Mouse (Mus musculus) cerebellum, adult 18-20 months (tissue): ENCODE measurements around the gene Slc24a4.
A peak's percentile ranks its signal among the peaks of the same experiment; 100 is the strongest.

Experiments used
- DNase-seq, 2 experiments: peaks; one replicate each; pipeline ENCODE4 v3.0.0; 2021

Gene Slc24a4

DNA sequence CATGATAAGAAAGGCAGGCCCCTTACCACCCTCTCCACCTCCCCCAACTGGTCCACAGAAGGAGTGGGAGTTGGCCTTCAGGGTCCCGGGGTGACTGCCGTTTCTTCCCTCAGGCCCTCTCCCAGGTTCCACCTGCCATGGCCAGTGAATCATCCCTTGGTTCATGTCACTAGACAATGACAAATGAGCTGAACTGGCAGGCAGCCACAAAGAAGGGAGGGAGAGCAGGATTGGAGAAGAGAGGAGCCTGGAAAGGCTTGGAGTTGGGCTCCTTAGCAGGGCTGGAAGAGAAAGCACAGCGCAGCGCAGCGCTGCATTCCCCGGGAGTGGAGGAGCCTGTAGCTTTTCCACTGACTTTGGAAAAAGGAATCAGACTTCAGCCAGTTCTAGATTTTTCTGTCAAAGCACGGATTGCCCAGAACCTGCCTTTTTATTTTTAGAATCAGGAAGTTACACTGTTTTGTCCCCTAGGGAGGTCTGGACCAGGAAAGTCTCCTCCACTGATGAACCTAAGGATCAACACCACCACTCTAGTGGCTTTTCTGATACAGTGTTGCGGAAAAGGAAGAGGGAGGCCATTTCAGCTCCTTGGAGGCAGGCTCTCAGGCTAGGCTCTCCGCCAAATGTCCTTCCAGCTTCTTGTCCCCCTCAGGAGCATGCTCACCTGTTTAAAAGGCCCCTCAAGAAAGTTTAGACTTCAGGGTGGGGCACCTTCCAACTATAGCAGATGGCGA lies 158.3 kb downstream of the Slc24a4 start:
- peak; percentile 31 to 35 for DNase-seq

DNA sequence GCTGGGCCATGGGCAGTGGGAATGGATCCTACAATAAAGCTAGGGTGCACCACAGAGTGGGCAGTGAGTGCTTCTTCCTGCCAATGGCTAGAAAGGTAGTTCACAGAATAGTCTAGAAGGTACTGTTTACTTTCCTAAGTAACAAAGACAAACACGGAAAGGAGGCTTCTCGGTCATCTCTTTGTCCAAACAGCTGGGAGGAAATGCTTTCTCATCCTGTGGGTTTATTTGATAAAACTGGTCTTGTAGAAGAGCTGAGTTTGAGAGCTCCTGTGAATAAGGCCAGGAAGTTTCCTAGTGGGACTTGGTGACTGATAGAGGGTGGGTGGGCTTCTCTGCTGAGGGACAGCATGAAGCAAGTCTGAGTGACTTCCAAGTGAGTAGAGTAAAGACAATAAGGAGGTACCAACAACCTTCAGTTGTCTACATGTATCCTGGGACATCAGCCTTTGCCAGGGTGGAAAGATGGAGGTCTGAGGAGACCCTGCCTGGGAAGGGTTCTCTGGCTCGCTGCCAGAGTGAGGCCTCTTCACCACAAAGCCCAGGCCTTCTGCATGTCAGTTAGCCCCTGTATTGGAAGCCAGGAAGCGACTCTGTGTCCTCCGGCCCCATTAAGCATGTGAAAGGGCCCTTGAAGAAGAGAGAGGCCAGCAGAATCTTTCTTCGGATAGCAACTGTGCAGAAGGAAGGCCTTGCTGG lies 159.5 kb downstream of the Slc24a4 start:
- no peak for DNase-seq

- no peak for DNase-seq
These were observed 160.3 kb downstream of the Slc24a4 start for GRCm38 (mm10) chr12:102288846-102289245.

DNA sequence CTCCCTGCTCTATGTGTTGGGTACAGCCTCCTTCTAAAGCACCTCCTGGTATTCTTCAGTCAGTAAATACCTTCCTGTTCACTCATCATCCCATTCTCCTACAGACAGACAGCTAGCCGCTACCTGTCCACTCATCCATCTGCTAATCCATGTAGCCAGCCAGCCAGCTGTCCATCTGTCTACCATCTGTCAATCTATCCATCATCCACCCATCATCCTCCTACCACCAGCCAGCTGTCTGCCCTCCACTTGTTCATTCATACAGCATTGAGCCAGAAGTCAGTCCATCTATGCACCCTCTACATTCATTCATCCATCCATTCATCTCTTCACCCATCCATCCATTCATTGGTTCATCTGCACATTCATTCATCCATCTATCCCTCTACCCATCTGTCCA lies 161.0 kb downstream of the Slc24a4 start:
- DNase-seq = no peak

GRCm38 (mm10) chr12:102290662-102291061 lies 162.1 kb downstream of the Slc24a4 start:
- DNase-seq = no peak

GRCm38 (mm10) chr12:102291686-102292085 lies 163.2 kb downstream of the Slc24a4 start:
- no peak for DNase-seq

GRCm38 (mm10) chr12:102292501-102293215 lies 164.1 kb downstream of the Slc24a4 start:
- no peak for DNase-seq

DNA sequence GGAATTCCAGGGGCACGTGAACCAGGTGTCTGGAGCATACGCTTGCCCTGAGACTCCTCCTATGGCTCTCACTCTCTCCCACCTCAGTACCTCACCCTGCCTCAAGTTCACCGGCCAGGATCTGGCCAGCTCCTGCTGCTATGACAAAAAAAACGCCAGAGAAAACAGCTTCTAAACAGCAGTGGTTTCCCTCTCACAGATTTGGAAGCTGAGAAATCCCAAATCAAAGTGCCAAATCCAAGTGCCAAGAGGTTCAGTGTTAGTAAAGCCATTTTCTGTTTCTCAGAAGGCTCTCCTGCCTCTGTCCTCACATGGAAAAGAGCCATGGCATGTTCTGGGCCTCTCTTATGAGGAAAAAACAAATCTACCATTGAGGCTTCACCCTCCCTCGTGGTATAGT lies 166.1 kb downstream of the Slc24a4 start:
- DNase-seq = no peak

- no peak for DNase-seq
These were observed 166.7 kb downstream of the Slc24a4 start for GRCm38 (mm10) chr12:102295230-102295629.

DNA sequence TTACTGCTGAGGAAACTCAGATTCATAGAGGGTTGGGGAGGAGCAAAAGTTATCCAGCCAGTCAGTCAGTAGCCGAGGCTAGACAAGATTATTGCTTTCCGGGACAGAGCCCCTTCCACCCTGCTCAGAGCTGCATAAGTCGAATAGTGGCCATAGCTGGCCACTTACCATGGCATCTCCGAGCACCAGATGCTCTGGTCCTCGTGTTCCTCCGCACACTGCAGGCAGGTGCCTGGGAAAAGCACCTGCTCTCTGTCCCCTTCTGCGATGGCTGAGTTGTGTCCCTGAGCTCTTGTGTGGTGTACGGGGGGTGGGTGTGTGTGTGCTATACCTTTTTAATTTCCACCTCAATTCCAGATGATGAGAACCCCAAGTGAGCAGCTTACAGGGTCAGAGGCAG lies 167.1 kb downstream of the Slc24a4 start:
- DNase-seq = no peak

- no peak for DNase-seq
These were observed 167.8 kb downstream of the Slc24a4 start for GRCm38 (mm10) chr12:102296361-102296760.

- DNase-seq = no peak
These were observed 168.4 kb downstream of the Slc24a4 start for GRCm38 (mm10) chr12:102296967-102297366.

GRCm38 (mm10) chr12:102299209-102299608 lies 170.7 kb downstream of the Slc24a4 start:
- no peak for DNase-seq

GRCm38 (mm10) chr12:102301585-102301984 lies 173.1 kb downstream of the Slc24a4 start:
- no peak for DNase-seq

DNA sequence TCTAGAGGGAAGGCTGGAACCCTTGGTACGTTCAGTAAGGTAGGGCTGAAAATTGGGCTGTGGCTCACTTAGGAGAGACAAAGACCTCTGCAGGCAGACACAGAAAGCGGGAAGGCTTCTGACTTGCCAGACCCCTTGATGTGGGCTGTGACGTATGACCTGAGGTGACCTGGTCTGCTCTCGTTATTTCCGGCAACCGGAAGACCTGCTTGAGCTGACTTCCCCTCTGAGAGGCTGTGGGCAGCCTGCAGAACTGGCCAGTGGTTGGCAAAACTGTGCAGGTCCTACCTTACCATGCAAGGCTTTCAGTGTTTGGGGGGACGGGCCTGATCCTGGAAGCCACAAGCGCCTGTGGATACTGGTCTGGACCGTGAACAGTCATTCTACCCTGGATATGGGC lies 173.8 kb downstream of the Slc24a4 start:
- DNase-seq = no peak

GRCm38 (mm10) chr12:102302831-102303351 lies 174.4 kb downstream of the Slc24a4 start:
- DNase-seq = no peak

DNA sequence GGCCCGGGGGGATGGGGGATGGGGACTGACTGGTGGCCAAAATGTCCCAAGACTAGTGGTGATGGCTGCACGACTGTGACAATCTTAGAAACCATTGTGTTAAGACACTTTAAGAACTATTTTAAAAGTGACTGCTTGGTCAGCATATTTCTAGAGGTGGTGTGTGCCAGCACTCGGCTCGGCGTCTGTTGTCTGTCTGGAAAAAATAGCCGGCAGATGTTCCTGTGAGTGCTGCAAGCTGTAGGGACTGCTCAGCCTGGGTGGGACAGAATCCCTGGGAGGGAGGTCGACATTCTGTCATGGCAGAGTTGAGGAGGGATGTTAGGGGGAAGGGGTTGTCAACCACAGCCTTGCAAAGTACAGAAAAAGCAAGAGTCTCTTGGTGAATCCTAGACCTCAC lies 175.3 kb downstream of the Slc24a4 start:
- no peak for DNase-seq

GRCm38 (mm10) chr12:102305069-102305836 lies 176.7 kb downstream of the Slc24a4 start:
- peak; percentile 40 to 50 for DNase-seq

- DNase-seq = no peak
These were observed 179.5 kb downstream of the Slc24a4 start for GRCm38 (mm10) chr12:102308001-102308456.

DNA sequence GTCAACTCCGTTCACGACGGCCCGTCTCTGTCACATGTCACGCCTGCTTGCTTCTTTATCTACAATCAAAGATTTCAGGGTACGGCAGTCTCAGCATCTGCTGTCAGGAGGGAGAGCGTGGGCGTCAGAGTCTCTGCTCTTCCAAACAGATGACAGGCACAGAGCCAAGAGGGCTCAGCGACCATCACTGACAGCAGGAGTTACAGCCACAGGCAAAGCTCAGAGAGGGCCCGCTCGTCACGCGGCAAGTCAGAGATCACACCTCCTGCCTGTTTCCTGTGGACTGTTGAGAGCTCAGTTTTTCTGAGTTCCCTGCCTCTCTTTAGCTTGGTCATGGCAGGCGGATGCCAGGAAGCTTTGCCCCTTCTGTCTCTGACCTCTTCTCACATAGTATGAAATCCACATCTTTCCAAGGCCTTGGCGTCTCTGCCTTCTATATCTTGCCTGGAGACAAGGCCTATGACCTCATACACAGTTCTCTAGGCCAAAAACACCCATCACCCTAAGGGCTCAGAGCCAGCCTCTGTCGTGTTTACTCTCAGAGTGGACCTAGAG lies 180.0 kb downstream of the Slc24a4 start:
- no peak for DNase-seq

GRCm38 (mm10) chr12:102309099-102309799 lies 180.7 kb downstream of the Slc24a4 start:
- no peak for DNase-seq

- DNase-seq = no peak
These were observed 181.3 kb downstream of the Slc24a4 start for GRCm38 (mm10) chr12:102309800-102310195.
